In genomic region chr1:59609896-59610295, GRCm38 (mm10) we compare ENCODE assay signal across 8 mouse cellular contexts.
DNase-seq lines count a peak whose midpoint lies in the region; ATAC-seq and TF ChIP-seq lines count a peak whose summit lies in the region.

No protein-coding gene starts in this region.

- no peak overlapping the region for H3K9ac ChIP-seq in stomach, embryonic 16.5 days (ENCODE audit: low read length)
- H3K9ac ChIP-seq in hindbrain, embryonic 12.5 days, result no peak overlapping the region

- peak overlapping the region; percentile 88 for H3K27ac ChIP-seq in embryonic fibroblast, embryonic 13.5 days (ENCODE audit: insufficient read depth, low read length)
- peak overlapping the region; percentile 49 for H3K27ac ChIP-seq in stomach, embryonic 16.5 days (ENCODE audit: low read length)
- no peak overlapping the region for H3K27ac ChIP-seq in hindbrain, embryonic 12.5 days

- H3K27me3 ChIP-seq in stomach, embryonic 16.5 days (ENCODE audit: control insufficient read depth, insufficient read depth, low read length), result no peaks in the 10 kb centered on the region
- H3K27me3 ChIP-seq in hindbrain, embryonic 12.5 days, result no peaks in the 10 kb centered on the region

- no peak for TF ChIP-seq CTCF in embryonic fibroblast, embryonic 13.5 days (IDR thresholded peaks at IDR 0.05; ENCODE audit: borderline replicate concordance, insufficient read depth, low read length)

- no peak overlapping the region for H3K4me2 ChIP-seq in stomach, embryonic 16.5 days (ENCODE audit: low read depth, low read length)
- H3K4me2 ChIP-seq in hindbrain, embryonic 12.5 days (replicated peaks), result no peak overlapping the region

- H3K36me3 ChIP-seq in stomach, embryonic 16.5 days (ENCODE audit: control insufficient read depth, insufficient read depth, low read length), result no peaks in the 10 kb centered on the region
- H3K36me3 ChIP-seq in hindbrain, embryonic 12.5 days, result no peaks in the 10 kb centered on the region

- DNase-seq in heart, adult 11 months, result peak; percentile 94
- DNase-seq in heart, postnatal 25 days (ENCODE audit: low spot score), result no peak
- peak; percentile 68 for DNase-seq in kidney, adult 9 months
- DNase-seq in left cerebral cortex, postnatal 4 days, result no peak
- no peak for DNase-seq in testis, postnatal 10 days (ENCODE audit: low spot score)

- H3K4me1 ChIP-seq in embryonic fibroblast, embryonic 13.5 days (ENCODE audit: control insufficient read depth, insufficient read depth, low read length), result no peaks in the 10 kb centered on the region
- H3K4me1 ChIP-seq in stomach, embryonic 16.5 days (ENCODE audit: control insufficient read depth, insufficient read depth, low read length), result no peaks in the 10 kb centered on the region
- H3K4me1 ChIP-seq in hindbrain, embryonic 12.5 days, result 0 out of 2 replicates have a peak, but pooled peaks cover 6% of the 10 kb centered on the region

- intact Hi-C loops in heart, postnatal 25 days (cut with DNase I), result no loop called here
- intact Hi-C loops in left cerebral cortex, postnatal 4 days (cut with DNase I), result no loop called here

- peak; percentile 58; the same call in 1 of the 2 replicates for ATAC-seq in stomach, embryonic 16.5 days (ENCODE audit: insufficient read depth, low FRiP score)
- no peak for ATAC-seq in hindbrain, embryonic 12.5 days (ENCODE audit: low FRiP score)

- no peaks in the 10 kb centered on the region for H3K9me3 ChIP-seq in stomach, embryonic 16.5 days (replicated peaks; ENCODE audit: control insufficient read depth, low read length)
- H3K9me3 ChIP-seq in hindbrain, embryonic 12.5 days (replicated peaks), result 0 out of 2 replicates have a peak, but pooled peaks cover 3% of the 10 kb centered on the region

- no peak overlapping the region for H3K4me3 ChIP-seq in embryonic fibroblast, embryonic 13.5 days (ENCODE audit: insufficient read depth, low read length)
- H3K4me3 ChIP-seq in stomach, embryonic 16.5 days (replicated peaks; ENCODE audit: low read length), result no peak overlapping the region
- no peak overlapping the region for H3K4me3 ChIP-seq in hindbrain, embryonic 12.5 days

- 43% methylated on average over 10 of the region's 10 CpGs for WGBS in stomach, embryonic 16.5 days
- WGBS in hindbrain, embryonic 12.5 days, result 77% methylated on average over 10 of the region's 10 CpGs

- no peak for TF ChIP-seq POLR2A in embryonic fibroblast, embryonic 13.5 days (IDR thresholded peaks at IDR 0.05; ENCODE audit: low read depth, low read length)

Comparison
In these comparisons a context has a peak if more than half of its experiments do, and no peak if none do; other contexts are left out.
1. DNase-seq: peak in heart, adult 11 months (single experiment) and kidney, adult 9 months (single experiment); none in heart, postnatal 25 days (single experiment), left cerebral cortex, postnatal 4 days (single experiment) and testis, postnatal 10 days (single experiment).